Mouse (Mus musculus) limb, embryonic 13.5 days (tissue): Measurements from ENCODE around the gene Txndc2. TPM values are rescaled to one million over a fixed set of nuclear protein-coding genes. Genes with fewer than 3 reads are reported as not detected.
A peak's percentile ranks its signal among the peaks of the same experiment; 100 is the strongest.

ENCODE experiments used
- ATAC-seq: fragments of 200-750 bp; cut with Nextera tagmentation; 2 replicates; pipeline ENCODE4 v1.8.0; 2017; ENCODE audit warnings: low read depth, moderate number of reproducible peaks, moderate TSS enrichment; ENCODE audit not compliant: low FRiP score
- H3K27ac ChIP-seq: fragments of 300-500 bp; sonication (generic); 2 replicates; pipeline ENCODE4 v1.5.1; 2015; ENCODE audit warnings: inconsistent platforms, mild to moderate bottlenecking, moderate library complexity
- H3K27me3 ChIP-seq: fragments of 300-500 bp; sonication (generic); 2 replicates; pipeline ENCODE4 v1.6.1; 2015; ENCODE audit warnings: mild to moderate bottlenecking, inconsistent platforms
- H3K36me3 ChIP-seq: fragments of 300-500 bp; sonication (generic); 2 replicates; pipeline ENCODE4 v1.6.1; 2015; ENCODE audit warnings: inconsistent platforms, mild to moderate bottlenecking, moderate library complexity
- H3K4me1 ChIP-seq: fragments of 300-500 bp; sonication (generic); 2 replicates; pipeline ENCODE4 v1.6.1; 2015; ENCODE audit warnings: inconsistent platforms
- H3K4me2 ChIP-seq: fragments of 300-500 bp; sonication (generic); replicated peaks from 2 replicates; pipeline ENCODE4 v1.6.1; 2015; ENCODE audit warnings: inconsistent platforms, mild to moderate bottlenecking, moderate library complexity
- H3K4me3 ChIP-seq: fragments of 300-500 bp; sonication (generic); 2 replicates; pipeline ENCODE4 v1.5.1; 2015; ENCODE audit warnings: moderate library complexity, mild to moderate bottlenecking, inconsistent platforms
- H3K9ac ChIP-seq: fragments of 300-500 bp; sonication (generic); 2 replicates; pipeline ENCODE4 v1.6.1; 2015; ENCODE audit warnings: mild to moderate bottlenecking, inconsistent platforms
- H3K9me3 ChIP-seq: fragments of 300-500 bp; sonication (generic); 2 replicates; pipeline ENCODE4 v1.6.1; 2016; ENCODE audit warnings: inconsistent platforms
- WGBS: fragments of 180-500 bp; shearing (Covaris S2); methylation state at CpG from one replicate; pipeline ENCODE4 v1.1.7; 2015; 5-methylcytosine and 5-hydroxymethylcytosine counted together
- polyA plus RNA-seq: library from polyadenylated mRNA; unstranded; fragments of >200 nt; fragmentation: Nextera tagmentation; extraction: Ambion mirVana; gene quantifications from 2 replicates; pipeline ENCODE4 v1.2.1, GENCODE M21; 2015

The Txndc2 gene
- polyA plus RNA-seq, 1 experiment from 2014 or later = 0.10 TPM

DNA sequence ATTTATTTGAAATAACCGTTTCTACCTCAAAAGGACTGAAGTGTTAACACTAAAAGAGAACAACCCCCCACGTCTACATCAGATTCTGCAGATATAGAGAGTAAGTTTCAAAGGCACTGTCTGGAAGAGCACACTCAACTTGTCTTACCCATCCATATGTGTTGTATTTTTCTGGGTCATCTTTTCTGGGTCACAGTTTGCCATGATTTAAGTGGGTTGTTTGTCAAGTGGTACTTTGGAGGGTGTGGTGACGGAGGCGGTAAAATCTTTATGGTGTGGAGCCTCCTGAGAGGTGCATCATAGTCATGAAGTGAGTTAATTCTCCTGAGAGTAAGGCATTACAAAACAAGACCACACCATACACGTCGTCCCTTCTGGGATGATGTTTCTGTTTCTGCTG, 16.4 kb downstream of the Txndc2 start:
- Histone ChIP-seq H3K4me2 (no peak overlapping the region), H3K4me3 (no peak overlapping the region), H3K4me1 (no peaks in the 10 kb centered on the region), H3K9me3 (peaks cover 9% of the 10 kb centered on the region; the same call in 1 of the 2 replicates), H3K27ac (no peak overlapping the region), H3K9ac (no peak overlapping the region), H3K36me3 (no peaks in the 10 kb centered on the region), H3K27me3 (no peaks in the 10 kb centered on the region)
- 80% methylated on average over 6 of the region's 6 CpGs for WGBS
- no peak for ATAC-seq

DNA sequence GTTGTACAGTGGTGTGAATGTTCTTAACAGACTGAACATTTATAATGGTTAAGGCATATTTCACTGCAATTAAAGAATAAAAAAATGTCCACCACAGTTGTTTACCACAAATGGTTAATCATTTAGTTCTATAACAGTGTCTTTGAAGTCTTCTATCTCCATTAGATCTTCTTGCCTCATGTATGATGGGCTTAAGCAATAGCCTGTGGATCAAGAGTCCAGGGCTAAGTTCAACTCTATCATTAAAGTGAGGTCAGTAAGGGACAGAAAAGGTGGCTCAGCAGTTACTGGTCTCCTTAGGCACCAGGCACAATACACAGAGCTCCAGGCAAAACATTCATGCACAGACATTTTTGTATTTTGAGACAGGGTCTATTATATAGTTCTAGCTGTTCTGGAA, 18.8 kb downstream of the Txndc2 start:
- no peak overlapping the region for H3K4me3 ChIP-seq
- H3K36me3 ChIP-seq = no peaks in the 10 kb centered on the region
- H3K9ac ChIP-seq = no peak overlapping the region
- H3K9me3 ChIP-seq = peaks cover 9% of the 10 kb centered on the region; the same call in 1 of the 2 replicates
- H3K4me1 ChIP-seq = no peaks in the 10 kb centered on the region
- no peaks in the 10 kb centered on the region for H3K27me3 ChIP-seq
- H3K27ac ChIP-seq = no peak overlapping the region
- no peak overlapping the region for H3K4me2 ChIP-seq
- no peak for ATAC-seq

DNA sequence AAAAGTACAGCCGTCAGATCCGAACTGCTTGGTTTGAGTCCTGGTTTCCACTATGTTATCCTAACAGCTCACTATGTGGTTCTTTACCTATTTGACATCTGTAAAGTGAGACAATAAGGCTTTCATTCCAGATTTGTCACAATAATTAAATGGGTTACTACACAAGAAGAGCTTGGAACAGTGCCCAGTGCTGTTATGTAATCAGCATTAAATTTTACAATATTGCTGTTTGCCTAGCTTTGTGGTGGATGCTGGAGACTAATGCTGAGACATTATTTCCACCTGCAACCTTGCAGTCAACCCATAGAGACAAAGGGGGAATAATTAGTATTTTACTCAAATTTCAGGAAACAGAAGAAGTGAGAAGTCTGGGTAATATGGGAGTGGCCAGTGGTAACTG, 23.5 kb downstream of the Txndc2 start:
- no peak for ATAC-seq
- H3K4me1 ChIP-seq = 0 out of 2 replicates have a peak, but pooled peaks cover 6% of the 10 kb centered on the region
- no peak overlapping the region for H3K9ac ChIP-seq
- H3K4me3 ChIP-seq = no peak overlapping the region
- no peaks in the 10 kb centered on the region for H3K9me3 ChIP-seq
- H3K27ac ChIP-seq = no peak overlapping the region
- no peaks in the 10 kb centered on the region for H3K36me3 ChIP-seq
- H3K4me2 ChIP-seq = no peak overlapping the region
- H3K27me3 ChIP-seq = no peaks in the 10 kb centered on the region
- WGBS = 68% methylated on average over 2 of the region's 2 CpGs

DNA sequence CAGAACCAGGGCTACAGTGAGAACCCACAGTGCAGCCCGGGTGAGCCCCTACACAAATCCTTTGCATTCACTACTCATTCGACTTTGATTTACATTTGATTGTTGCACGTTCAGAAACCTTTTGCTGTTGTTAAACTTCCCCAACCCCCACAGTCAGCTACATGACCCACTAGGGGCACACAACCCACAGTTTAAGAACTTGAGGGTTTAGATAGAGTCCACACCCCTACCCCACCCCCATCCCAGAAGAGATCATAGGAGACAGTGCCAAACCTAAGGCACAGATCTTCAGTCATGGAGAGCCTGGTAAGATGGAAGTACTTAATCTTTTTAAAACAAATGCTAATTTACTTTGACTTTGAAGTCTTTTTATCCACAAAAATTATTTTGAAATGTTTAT, 26.3 kb downstream of the Txndc2 start:
- ATAC-seq = no peak
- Histone ChIP-seq H3K27ac (no peak overlapping the region), H3K4me2 (no peak overlapping the region), H3K9ac (no peak overlapping the region), H3K27me3 (no peaks in the 10 kb centered on the region), H3K4me1 (peaks cover 11% of the 10 kb centered on the region), H3K36me3 (no peaks in the 10 kb centered on the region), H3K4me3 (no peak overlapping the region), H3K9me3 (no peaks in the 10 kb centered on the region)
- 43% methylated on average over 3 of the region's 3 CpGs for WGBS

DNA sequence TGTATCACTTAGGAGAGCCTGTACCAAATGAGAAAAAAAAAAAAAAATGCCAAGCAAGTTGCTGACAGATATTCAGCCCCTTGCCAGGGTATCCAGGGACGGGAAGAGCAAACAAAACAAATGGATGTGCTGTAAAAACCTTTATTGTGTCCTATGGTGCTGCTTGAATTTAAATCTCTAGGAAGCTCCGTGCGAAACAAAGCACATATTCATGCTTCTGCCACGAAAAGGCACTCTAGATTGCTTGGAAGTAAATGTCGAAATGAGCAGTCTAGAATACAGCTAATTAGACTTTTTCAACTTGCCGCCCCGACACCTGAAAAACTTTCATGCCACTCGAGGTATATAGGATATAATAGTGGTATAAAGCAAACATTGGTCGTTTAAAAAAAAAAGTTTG, 27.5 kb downstream of the Txndc2 start:
- Histone ChIP-seq H3K36me3 (no peaks in the 10 kb centered on the region), H3K4me3 (peak overlapping the region; percentile 89), H3K27ac (peak overlapping the region; percentile 99), H3K27me3 (no peaks in the 10 kb centered on the region), H3K4me2 (peak overlapping the region; percentile 78), H3K9me3 (no peaks in the 10 kb centered on the region), H3K4me1 (peaks cover 14% of the 10 kb centered on the region), H3K9ac (peak overlapping the region; percentile 98)
- no peak for ATAC-seq
- WGBS = 1% methylated on average over 9 of the region's 9 CpGs

DNA sequence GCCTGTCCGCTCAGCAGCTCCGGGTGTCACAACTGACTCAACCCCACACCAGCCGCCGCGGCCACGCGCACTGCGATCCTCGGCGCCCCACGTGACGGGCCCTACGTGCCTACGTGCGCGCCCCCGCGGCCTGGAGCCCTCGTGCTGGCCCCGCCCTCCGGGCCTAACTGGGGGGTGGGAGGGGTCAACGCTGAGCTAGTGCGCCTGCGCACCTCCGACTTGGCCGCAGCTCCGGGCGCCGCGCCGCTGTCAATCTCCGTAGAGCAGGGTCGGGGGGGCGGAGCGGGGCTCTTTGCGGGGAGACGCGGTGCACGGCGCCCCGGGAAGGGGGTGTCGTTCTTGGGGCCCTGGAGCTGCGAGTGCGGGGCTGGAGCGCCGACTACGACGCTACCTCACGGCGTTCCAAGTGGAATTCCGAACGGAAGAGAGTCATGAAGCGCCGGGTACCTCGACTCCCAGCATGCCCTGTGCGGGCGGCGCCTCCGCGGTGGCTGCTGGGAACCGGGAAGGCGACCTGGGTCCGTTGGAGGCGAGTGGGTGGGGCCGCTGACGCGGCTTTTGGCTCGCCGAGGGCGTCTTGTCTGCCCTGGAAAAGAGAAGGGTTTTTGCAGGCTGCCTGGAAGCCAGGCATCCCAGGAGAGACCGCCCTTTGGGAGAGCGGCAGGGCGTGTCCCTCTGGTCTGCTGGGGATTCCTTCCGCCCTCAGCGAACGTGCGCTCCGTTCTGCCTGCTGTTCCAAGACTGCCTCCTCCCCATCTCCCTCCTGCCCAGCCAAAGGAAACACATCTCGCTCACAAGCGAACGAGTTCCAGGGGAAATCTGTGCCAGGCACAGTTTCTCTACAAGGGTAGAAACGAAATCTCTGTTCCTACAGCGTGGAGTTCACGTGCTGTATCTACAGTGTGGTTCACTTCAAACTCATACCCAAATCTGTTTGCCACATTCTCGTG, 28.2 kb downstream of the Txndc2 start, which contains the start of gene Vapa:
TSS of gene Vapa (minus strand) at position 93 of the 950 bp plus-strand sequence.
- H3K9ac ChIP-seq = peak within 1 kb of the TSS; percentile 98
- H3K9me3 ChIP-seq = no peaks in the 10 kb centered on the region
- H3K27ac ChIP-seq = peak within 1 kb of the TSS; percentile 99
- under 1% methylated on average over 76 of the region's 85 CpGs for WGBS
- peak within 1 kb of the TSS; percentile 83 for H3K4me2 ChIP-seq
- peak within 1 kb of the TSS; percentile 89 for H3K4me3 ChIP-seq
- H3K4me1 ChIP-seq = peaks cover 21% of the 10 kb centered on the region
- H3K36me3 ChIP-seq = no peaks in the 10 kb centered on the region
- ATAC-seq = peak; percentile 92
- no peaks in the 10 kb centered on the region for H3K27me3 ChIP-seq

DNA sequence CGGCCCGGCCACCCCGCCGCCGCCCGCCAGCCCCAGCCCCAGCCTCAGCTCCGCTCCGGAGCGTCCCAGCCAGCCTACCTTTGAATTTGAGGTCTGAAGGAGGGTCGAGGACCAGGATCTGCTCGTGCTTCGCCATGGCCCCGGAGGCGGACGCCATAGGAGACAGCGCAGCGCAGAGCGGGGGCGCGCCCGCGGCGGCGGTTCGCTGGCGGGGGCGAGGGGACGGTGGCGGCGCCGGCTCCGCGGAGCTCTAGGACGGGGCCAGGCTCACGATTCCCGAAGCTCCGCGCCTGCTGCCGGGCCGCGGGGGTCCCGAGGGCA, 28.9 kb downstream of the Txndc2 start:
- 0% methylated on average over 33 of the region's 42 CpGs for WGBS
- Histone ChIP-seq H3K27ac (peak overlapping the region; percentile 99), H3K4me1 (peaks cover 27% of the 10 kb centered on the region), H3K9ac (peak overlapping the region; percentile 98), H3K4me2 (peak overlapping the region; percentile 83), H3K27me3 (no peaks in the 10 kb centered on the region), H3K36me3 (no peaks in the 10 kb centered on the region), H3K9me3 (no peaks in the 10 kb centered on the region), H3K4me3 (peak overlapping the region; percentile 89)
- ATAC-seq = peak; percentile 68

DNA sequence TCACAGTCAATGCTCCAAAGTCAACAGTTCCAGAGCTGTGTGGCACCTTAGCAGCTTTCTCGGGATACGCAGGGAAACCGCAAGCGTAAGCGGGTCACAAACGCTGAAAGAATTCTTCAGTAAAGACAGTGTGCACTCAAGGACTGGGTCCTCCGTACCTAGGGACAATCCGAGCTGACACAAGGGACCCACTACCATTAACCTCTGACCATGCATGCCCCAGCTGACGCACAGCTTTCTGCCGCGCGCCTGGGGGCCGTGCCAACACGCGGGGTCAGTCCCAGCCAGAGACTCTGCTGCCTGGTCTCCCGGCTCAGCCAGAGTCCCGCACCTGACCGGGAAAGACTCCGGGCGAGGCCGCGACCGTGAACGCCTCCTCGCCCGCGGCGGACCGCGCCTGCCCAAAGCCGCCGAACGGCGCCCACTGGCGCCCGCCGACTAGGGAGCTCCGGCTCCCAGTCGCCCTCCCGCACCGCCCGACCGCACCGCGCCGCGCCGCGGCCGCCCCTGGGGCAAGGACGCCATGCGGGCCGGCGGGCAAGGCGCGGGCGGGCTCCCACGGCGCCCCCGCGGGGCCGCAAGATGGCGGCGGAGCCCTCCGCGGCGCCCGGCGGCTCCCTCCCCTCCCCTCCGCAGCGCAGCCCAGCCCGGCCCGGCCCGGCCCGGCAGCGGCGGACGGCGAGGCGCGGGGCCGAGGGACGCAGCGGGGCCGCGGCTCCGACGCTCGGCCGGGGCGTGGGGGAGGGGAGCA, 29.4 kb downstream of the Txndc2 start:
- H3K4me3 ChIP-seq = peak overlapping the region; percentile 89
- ATAC-seq = peak; percentile 28
- peak overlapping the region; percentile 98 for H3K9ac ChIP-seq
- no peaks in the 10 kb centered on the region for H3K36me3 ChIP-seq
- no peaks in the 10 kb centered on the region for H3K9me3 ChIP-seq
- H3K27ac ChIP-seq = peak overlapping the region; percentile 99
- H3K4me2 ChIP-seq = peak overlapping the region; percentile 83
- no peaks in the 10 kb centered on the region for H3K27me3 ChIP-seq
- WGBS = under 1% methylated on average over 50 of the region's 91 CpGs
- H3K4me1 ChIP-seq = peaks cover 31% of the 10 kb centered on the region

DNA sequence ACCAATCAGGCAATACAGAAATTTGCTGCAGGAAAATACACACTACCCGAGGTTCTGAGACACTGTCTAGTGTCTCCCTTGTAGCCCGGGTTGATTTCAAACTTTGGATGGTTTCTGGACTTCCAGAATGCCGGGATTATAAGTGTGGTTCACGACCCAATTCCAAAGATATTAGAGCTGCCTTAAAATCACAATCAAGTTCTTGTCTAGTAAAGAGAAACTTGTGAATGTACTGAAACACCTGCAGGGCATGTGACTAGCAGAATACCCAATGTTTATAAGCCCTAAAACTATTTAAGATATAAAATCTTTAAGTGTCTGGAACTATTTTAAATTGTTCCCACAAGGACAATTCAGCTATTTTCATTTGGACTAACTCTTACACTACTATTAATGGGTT, 30.2 kb downstream of the Txndc2 start:
- H3K4me1 ChIP-seq = peaks cover 31% of the 10 kb centered on the region
- no peaks in the 10 kb centered on the region for H3K9me3 ChIP-seq
- H3K27me3 ChIP-seq = no peaks in the 10 kb centered on the region
- no peak for ATAC-seq
- H3K36me3 ChIP-seq = no peaks in the 10 kb centered on the region
- 7% methylated on average over 4 of the region's 4 CpGs for WGBS
- H3K27ac ChIP-seq = no peak overlapping the region
- H3K4me3 ChIP-seq = peak overlapping the region; percentile 89
- H3K4me2 ChIP-seq = peak overlapping the region; percentile 83
- peak overlapping the region; percentile 98; the same call in 1 of the 2 replicates for H3K9ac ChIP-seq

DNA sequence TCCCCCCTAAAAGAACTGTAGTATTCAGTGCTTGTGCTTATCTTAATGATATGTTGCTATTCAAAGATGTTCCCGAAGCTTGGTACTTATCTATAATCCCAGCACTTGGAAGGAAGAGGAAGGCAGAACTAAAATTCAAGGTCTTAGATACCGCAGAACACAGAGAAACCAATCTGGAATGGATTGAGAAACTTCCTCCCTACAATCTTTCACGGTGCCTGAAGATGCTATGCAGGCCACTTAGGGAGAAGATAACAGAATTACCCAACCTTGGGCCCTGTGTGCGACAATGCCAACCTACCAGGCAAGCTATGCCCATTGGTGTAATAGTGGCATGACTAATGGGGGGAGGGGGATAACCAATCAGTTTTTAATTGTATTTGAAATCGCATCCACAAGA, 33.2 kb downstream of the Txndc2 start:
- Histone ChIP-seq H3K36me3 (no peaks in the 10 kb centered on the region), H3K4me2 (no peak overlapping the region), H3K9ac (no peak overlapping the region), H3K27ac (no peak overlapping the region), H3K27me3 (no peaks in the 10 kb centered on the region), H3K4me1 (peaks cover 35% of the 10 kb centered on the region), H3K9me3 (no peaks in the 10 kb centered on the region), H3K4me3 (no peak overlapping the region)
- ATAC-seq = no peak
- 81% methylated on average over 5 of the region's 5 CpGs for WGBS

DNA sequence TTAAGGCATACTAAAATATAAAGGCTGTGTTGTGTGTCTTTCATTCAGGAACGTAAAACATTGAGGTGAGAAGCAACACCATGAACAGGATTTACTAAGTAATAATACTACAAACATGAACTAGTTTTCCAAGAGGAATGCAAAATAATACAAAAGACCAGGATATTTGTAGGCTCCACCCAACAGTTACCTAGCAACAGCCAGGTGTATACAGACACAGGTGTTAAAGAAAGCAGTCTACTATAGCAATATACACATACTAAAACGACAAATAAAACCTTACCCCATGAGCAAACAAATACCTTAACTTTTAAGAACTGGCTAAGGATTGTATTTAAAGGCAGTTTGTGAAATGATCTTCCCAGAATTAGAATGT, 33.7 kb downstream of the Txndc2 start:
- no peak for ATAC-seq
- Histone ChIP-seq H3K27ac (no peak overlapping the region), H3K4me3 (no peak overlapping the region), H3K4me2 (no peak overlapping the region), H3K9me3 (no peaks in the 10 kb centered on the region), H3K36me3 (no peaks in the 10 kb centered on the region), H3K4me1 (peaks cover 36% of the 10 kb centered on the region), H3K27me3 (no peaks in the 10 kb centered on the region), H3K9ac (no peak overlapping the region)
- WGBS = 83% methylated on average over 2 of the region's 2 CpGs

DNA sequence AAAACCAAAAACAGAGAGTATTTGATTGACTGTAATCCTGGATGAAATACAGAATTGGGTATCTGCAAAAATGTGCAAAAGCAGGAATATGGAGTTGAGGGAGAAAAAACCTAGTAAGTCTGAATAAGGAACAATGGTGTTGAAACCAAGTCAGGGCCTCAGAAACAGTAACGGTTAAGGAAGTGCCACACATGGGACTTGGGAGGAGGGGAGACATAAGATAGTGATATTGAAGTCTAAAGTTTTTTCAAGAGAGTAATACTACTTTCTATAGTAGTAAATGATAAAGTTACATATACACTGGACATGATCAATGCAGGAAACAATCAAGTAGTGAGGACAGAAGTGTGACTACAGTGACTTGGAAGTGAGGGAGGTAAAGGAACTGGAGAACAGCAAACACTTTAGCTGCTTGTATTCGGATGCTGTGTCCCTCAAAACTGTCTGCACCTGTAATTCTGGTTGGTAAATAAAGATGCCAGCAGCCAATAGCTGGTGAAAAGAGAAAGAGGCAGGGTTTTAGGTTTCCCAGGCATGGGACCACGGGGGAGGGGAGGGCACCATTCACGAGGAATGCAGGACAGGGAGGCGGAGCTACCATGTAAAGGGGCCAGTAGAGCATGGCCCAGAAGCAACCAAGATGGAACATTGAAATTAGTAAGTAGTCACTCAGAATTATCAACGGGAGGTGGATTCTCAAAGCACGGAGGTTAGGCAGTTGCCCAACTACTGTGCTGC, 34.2 kb downstream of the Txndc2 start:
- WGBS = 52% methylated on average over 7 of the region's 7 CpGs
- H3K36me3 ChIP-seq = no peaks in the 10 kb centered on the region
- H3K4me3 ChIP-seq = no peak overlapping the region
- no peak for ATAC-seq
- H3K9me3 ChIP-seq = no peaks in the 10 kb centered on the region
- no peaks in the 10 kb centered on the region for H3K27me3 ChIP-seq
- peaks cover 36% of the 10 kb centered on the region for H3K4me1 ChIP-seq
- H3K4me2 ChIP-seq = no peak overlapping the region
- no peak overlapping the region for H3K9ac ChIP-seq
- H3K27ac ChIP-seq = no peak overlapping the region
